Mouse (Mus musculus) forebrain, embryonic 12.5 days (tissue): ENCODE results near the gene Surf4. TPM values are rescaled to one million over a fixed set of nuclear protein-coding genes. Genes with fewer than 3 reads are reported as not detected.

Experiments
- ATAC-seq: fragments of 200-750 bp; cut with Nextera tagmentation; 2 replicates; pipeline ENCODE4 v1.8.0; 2017; ENCODE audit warnings: moderate TSS enrichment; ENCODE audit not compliant: low FRiP score
- H3K27ac ChIP-seq: fragments of 300-500 bp; sonication (generic); 2 replicates; pipeline ENCODE4 v1.5.1; 2016; ENCODE audit warnings: mild to moderate bottlenecking
- H3K27me3 ChIP-seq: fragments of 300-500 bp; sonication (generic); 2 replicates; pipeline ENCODE4 v1.6.1; 2016; ENCODE audit warnings: mild to moderate bottlenecking
- H3K36me3 ChIP-seq: fragments of 300-500 bp; sonication (generic); replicated peaks from 2 replicates; pipeline ENCODE4 v1.6.1; 2016; ENCODE audit warnings: mild to moderate bottlenecking
- H3K4me1 ChIP-seq: fragments of 300-500 bp; sonication (generic); 2 replicates; pipeline ENCODE4 v1.6.1; 2016
- H3K4me2 ChIP-seq: fragments of 300-500 bp; sonication (generic); 2 replicates; pipeline ENCODE4 v1.6.1; 2016; ENCODE audit warnings: mild to moderate bottlenecking, moderate library complexity
- H3K4me3 ChIP-seq: fragments of 300-500 bp; sonication (generic); replicated peaks from 2 replicates; pipeline ENCODE4 v1.5.1; 2016; ENCODE audit warnings: mild to moderate bottlenecking
- H3K9ac ChIP-seq: fragments of 300-500 bp; sonication (generic); 2 replicates; pipeline ENCODE4 v1.6.1; 2016; ENCODE audit warnings: mild to moderate bottlenecking
- H3K9me3 ChIP-seq: fragments of 300-500 bp; sonication (generic); 2 replicates; pipeline ENCODE4 v1.6.1; 2016
- WGBS: fragments of 180-500 bp; shearing (Covaris S2); methylation state at CpG from one replicate; pipeline ENCODE4 v1.1.7; 2016; 5-methylcytosine and 5-hydroxymethylcytosine counted together
- polyA plus RNA-seq: library from polyadenylated mRNA; unstranded; fragments of >200 nt; fragmentation: Nextera tagmentation; extraction: Ambion mirVana; gene quantifications from 2 replicates; pipeline ENCODE4 v1.2.1, GENCODE M21; 2016

Gene Surf4
- polyA plus RNA-seq, 1 experiment from 2014 or later: 125 TPM

DNA sequence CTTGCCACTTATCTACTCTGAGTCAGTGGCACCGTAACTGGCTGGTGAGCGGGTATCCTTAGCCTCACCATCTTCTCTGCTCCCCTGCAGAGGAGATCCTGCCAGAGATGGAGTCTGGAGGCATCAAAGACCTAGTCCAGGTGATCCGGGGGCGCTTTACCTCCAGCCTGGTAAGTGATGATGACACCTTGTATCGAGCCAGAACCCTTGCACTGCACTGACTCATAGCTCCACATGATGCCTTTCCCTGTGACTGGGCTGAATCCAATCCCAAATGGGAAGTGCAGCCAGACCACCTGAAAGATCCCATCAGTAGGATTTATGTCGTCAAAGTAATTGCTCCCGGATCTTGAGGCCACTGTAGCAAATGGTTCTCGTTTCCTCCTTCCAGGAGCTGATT, 19.1 kb upstream of the Surf4 start:
- no peaks in the 10 kb centered on the region for H3K27me3 ChIP-seq
- WGBS: 96% methylated on average over 8 of the region's 8 CpGs
- H3K4me1 ChIP-seq: no peaks in the 10 kb centered on the region
- H3K9ac ChIP-seq: no peak overlapping the region
- H3K36me3 ChIP-seq: peaks cover 71% of the 10 kb centered on the region
- no peak overlapping the region for H3K27ac ChIP-seq
- no peak overlapping the region for H3K4me3 ChIP-seq
- no peaks in the 10 kb centered on the region for H3K9me3 ChIP-seq
- no peak for ATAC-seq
- no peak overlapping the region for H3K4me2 ChIP-seq

DNA sequence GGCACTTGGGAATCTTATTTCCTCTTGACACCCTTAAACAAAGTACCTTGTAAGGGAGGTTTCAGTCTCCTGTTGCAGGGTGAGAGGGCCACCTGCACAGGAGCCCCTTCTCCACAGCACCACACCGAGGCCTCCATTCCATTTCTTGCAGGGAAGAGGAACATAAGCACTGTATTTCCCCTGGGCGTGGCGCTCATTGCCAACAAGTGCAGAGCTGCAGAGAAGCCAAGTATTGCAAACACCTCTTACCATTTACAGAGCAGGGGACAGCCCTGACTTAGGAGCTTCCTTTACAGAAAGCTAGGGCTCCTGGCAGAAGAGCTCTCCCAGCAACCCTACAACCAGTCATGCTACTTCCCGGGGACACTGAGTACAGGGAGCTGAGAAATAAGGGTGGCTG, 18.5 kb upstream of the Surf4 start:
- Histone ChIP-seq H3K27me3 (no peaks in the 10 kb centered on the region), H3K36me3 (peaks cover 64% of the 10 kb centered on the region), H3K4me2 (no peak overlapping the region), H3K27ac (no peak overlapping the region), H3K9ac (no peak overlapping the region), H3K4me1 (no peaks in the 10 kb centered on the region), H3K9me3 (no peaks in the 10 kb centered on the region), H3K4me3 (no peak overlapping the region)
- WGBS: 93% methylated on average over 4 of the region's 4 CpGs
- ATAC-seq: no peak

DNA sequence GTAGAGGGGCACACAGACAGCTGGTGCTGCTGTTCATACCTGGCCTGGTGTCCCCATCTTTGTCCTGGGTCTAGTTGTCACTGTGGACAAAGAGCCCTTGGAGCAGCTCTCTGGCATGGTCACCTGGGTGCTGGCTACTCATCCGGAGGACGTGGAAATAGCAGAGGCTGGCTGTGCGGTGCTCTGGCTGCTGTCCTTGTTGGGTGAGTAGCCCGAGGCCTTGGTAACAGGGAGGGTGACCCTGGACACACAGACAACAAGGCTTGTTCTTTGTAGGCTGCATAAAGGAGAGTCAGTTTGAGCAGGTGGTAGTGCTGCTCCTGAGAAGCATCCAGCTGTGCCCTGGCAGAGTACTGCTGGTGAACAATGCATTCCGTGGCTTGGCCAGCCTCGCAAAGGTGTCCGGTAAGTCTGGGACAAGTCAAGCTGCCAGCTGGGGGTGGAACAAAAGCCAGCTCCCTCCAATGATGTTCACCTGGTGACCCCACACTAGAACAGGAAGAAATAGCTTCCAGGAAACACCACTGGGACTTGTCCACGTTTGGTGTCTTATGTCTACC, 17.7 kb upstream of the Surf4 start:
- Histone ChIP-seq H3K4me3 (no peak overlapping the region), H3K9ac (no peak overlapping the region), H3K9me3 (no peaks in the 10 kb centered on the region), H3K4me1 (no peaks in the 10 kb centered on the region), H3K4me2 (no peak overlapping the region), H3K27me3 (no peaks in the 10 kb centered on the region), H3K27ac (no peak overlapping the region), H3K36me3 (peaks cover 59% of the 10 kb centered on the region)
- ATAC-seq: no peak
- 89% methylated on average over 8 of the region's 8 CpGs for WGBS

DNA sequence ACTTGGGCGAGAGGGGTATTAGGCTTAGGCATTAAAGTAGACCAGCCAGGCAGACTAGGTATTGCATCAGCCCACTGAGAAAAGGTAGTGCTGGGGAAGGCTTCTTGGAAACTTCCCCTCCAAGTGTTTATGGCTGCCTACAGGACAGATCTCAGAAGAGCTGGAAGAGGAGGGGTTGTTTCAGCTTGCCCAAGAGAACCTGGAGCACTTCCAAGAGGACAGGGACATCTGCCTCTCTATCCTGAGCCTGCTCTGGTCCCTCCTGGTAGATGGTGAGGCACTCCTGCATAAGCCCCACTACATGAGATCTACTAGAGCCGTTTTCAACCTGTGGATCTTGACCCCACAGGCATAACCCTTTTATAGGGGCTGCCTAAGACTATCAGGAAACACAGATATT, 16.7 kb upstream of the Surf4 start:
- no peaks in the 10 kb centered on the region for H3K9me3 ChIP-seq
- no peak overlapping the region for H3K27ac ChIP-seq
- 86% methylated on average over 2 of the region's 2 CpGs for WGBS
- no peaks in the 10 kb centered on the region for H3K4me1 ChIP-seq
- peaks cover 50% of the 10 kb centered on the region for H3K36me3 ChIP-seq
- H3K4me3 ChIP-seq: no peak overlapping the region
- no peak for ATAC-seq
- no peak overlapping the region for H3K4me2 ChIP-seq
- H3K27me3 ChIP-seq: no peaks in the 10 kb centered on the region
- no peak overlapping the region for H3K9ac ChIP-seq

DNA sequence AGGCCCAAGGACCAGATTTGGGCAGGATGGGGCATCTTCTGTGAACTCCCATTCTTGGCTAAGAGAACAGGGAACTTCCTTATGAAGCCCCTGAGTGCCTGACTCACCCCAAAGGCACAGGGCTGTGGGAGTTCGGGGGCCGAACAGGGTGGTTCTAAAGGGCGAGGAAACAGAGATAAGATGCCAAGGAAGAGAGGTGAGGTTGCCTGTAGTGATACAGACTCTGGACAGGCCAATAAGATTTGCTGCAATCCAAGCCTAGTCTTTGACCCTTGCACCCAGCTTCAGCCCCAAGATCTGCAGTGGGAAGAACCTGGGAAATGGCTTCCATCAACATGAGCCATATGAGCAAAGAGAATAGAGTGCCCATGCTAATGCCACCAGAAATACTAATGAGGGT, 9.5 kb upstream of the Surf4 start:
- Histone ChIP-seq H3K36me3 (0 out of 2 replicates have a peak, but pooled peaks cover 4% of the 10 kb centered on the region), H3K4me2 (no peak overlapping the region), H3K4me3 (no peak overlapping the region), H3K9me3 (no peaks in the 10 kb centered on the region), H3K27ac (no peak overlapping the region), H3K27me3 (no peaks in the 10 kb centered on the region), H3K4me1 (no peaks in the 10 kb centered on the region), H3K9ac (no peak overlapping the region)
- no peak for ATAC-seq
- 75% methylated on average over 3 of the region's 3 CpGs for WGBS

DNA sequence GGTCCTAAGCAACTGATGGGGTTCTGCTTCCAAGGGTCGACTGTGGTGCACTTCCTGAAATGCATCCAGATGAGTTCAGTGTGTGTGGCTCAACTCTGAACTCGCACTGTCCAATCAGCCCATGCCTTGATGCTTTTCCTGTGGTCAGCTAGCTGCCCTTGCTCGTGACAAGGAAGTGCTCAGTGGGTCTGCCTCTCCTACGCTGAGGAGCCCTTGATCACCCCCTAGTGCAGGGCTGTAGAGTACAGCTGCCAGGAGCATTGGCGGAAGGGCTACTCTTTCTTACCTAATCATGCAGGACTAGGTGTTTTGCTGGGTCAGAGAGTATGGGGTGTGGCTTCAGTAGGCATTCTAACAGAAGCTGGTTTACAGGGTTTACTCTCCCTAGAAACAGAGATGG, 7.8 kb upstream of the Surf4 start:
- no peak overlapping the region for H3K27ac ChIP-seq
- ATAC-seq: no peak
- 46% methylated on average over 5 of the region's 5 CpGs for WGBS
- H3K4me3 ChIP-seq: no peak overlapping the region
- no peaks in the 10 kb centered on the region for H3K4me1 ChIP-seq
- 0 out of 2 replicates have a peak, but pooled peaks cover 3% of the 10 kb centered on the region for H3K36me3 ChIP-seq
- 0 out of 2 replicates have a peak, but pooled peaks cover 3% of the 10 kb centered on the region for H3K27me3 ChIP-seq
- no peak overlapping the region for H3K4me2 ChIP-seq
- no peak overlapping the region for H3K9ac ChIP-seq
- H3K9me3 ChIP-seq: no peaks in the 10 kb centered on the region

DNA sequence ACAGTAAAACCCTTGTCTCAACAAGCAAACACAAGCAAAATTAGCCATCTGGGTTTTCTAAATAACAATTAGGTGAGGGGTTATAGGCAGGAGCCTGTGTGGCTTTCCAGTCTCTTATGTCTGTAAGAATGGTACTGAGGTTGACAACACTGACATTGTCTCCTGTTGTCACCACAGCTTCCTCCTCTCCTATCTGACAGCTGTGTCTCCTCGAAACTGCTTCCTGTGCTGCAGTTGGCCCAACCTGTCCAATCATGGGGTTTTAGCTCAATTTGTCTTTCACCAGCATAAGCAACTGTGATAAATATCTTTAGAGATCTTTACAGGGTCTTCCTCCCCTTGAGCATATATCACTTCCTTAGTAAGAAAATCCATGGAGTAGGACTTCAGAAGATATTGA, 2.7 kb upstream of the Surf4 start:
- no peak overlapping the region for H3K9ac ChIP-seq
- ATAC-seq: no peak
- H3K27me3 ChIP-seq: 0 out of 2 replicates have a peak, but pooled peaks cover 3% of the 10 kb centered on the region
- no peaks in the 10 kb centered on the region for H3K36me3 ChIP-seq
- no peak overlapping the region for H3K27ac ChIP-seq
- H3K4me3 ChIP-seq: no peak overlapping the region
- 78% methylated on average over 1 of the region's 1 CpGs for WGBS
- no peaks in the 10 kb centered on the region for H3K9me3 ChIP-seq
- H3K4me1 ChIP-seq: peaks cover 11% of the 10 kb centered on the region
- no peak overlapping the region for H3K4me2 ChIP-seq

DNA sequence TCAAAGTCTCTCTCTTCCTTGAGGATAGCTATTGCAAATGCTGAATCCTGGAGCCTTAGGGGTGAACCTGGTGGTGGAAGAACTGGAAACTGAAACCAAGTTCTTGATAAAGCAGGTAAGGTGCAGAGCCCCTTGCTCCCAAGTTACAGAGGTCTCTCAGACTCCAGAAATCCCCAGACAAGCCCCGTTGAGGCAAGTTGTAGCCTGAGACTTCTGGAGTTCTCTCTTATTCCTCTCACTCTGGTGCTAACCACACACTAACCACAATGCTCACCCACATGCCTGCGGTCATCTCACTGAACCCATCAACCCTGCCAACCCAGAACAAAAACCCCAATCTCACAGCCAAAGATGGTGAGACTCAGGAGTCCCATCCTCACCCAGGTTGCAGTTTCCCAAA, 1.6 kb upstream of the Surf4 start:
- H3K9ac ChIP-seq: no peak overlapping the region

DNA sequence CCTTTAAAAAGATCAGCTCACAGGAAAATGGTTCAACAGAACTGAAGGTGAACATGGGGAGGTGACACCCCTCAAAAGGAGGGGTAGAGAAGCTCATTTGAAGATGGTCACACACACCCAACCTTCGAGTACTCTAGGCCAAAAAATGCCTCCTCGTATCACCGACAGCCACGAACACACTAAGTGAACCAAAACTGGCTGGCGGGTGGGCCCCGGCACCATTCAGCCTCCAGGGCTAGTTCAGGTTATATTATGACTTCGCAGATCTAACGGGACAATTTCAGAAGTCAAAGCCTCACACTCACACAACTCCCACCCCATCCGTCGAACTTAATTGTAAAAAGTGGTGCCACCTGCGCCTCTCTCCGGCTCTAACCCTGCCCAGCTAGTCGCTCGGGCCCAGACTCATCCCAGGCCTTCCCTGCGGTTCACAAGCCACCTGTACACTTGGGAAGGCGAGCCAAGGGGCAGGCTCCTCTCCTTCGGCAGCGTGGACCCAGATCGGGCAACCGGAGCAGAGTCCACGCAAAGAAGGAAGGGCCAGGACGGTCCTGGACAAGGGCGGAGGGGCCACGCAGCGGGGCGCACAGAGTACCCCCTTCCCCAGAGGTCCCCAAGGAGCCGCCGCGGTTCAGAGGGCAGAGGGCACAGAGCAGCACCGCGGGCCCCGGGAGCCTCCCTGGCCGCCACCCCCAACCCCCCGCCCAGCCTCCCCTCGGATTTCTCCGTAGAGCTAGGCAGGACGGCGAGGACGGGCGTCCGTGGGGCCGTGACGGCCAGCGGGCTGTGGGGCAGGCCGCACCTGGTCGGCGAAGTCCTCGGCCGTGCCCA, 1.0 kb downstream of the Surf4 start:
- ATAC-seq: peak; percentile 31
- H3K27ac ChIP-seq: peak overlapping the region; percentile 86
- peak overlapping the region; percentile 98 for H3K9ac ChIP-seq
- peak overlapping the region; percentile 82 for H3K4me2 ChIP-seq
- H3K36me3 ChIP-seq: peaks cover 22% of the 10 kb centered on the region
- WGBS: 4% methylated on average over 31 of the region's 49 CpGs
- H3K27me3 ChIP-seq: 0 out of 2 replicates have a peak, but pooled peaks cover under 1% of the 10 kb centered on the region
- H3K4me1 ChIP-seq: peaks cover 21% of the 10 kb centered on the region
- peak overlapping the region; percentile 97 for H3K4me3 ChIP-seq
- H3K9me3 ChIP-seq: no peaks in the 10 kb centered on the region

More for the DNA sequence above, 1.6 kb upstream of the Surf4 start:
- peaks cover 21% of the 10 kb centered on the region for H3K4me1 ChIP-seq
- H3K4me2 ChIP-seq: no peak overlapping the region
- 0 out of 2 replicates have a peak, but pooled peaks cover 3% of the 10 kb centered on the region for H3K27me3 ChIP-seq
- no peak for ATAC-seq
- H3K27ac ChIP-seq: no peak overlapping the region
- no peaks in the 10 kb centered on the region for H3K9me3 ChIP-seq
- H3K36me3 ChIP-seq: 0 out of 2 replicates have a peak, but pooled peaks cover 5% of the 10 kb centered on the region
- no peak overlapping the region for H3K4me3 ChIP-seq
- 86% methylated on average over 2 of the region's 2 CpGs for WGBS

DNA sequence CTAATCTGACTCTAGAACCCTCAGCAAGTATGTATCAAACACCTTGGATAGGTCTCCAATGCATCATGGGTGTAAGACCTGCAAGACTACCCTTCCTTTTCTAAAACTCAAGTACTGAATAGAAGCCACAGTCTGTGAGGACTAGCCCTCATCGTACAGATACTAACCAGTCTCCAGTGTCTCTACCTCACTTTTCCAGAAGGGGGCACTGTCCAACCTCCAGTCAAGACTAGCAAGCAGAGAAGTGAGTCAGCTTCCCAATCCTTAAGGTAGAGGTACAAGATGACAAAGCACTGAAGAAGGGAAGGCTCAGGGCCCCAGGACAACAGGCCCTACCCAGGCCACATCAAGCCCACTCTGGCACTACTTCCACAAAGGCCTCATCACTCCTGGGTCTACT, 3.3 kb downstream of the Surf4 start:
- peaks cover 21% of the 10 kb centered on the region for H3K4me1 ChIP-seq
- H3K36me3 ChIP-seq: peaks cover 40% of the 10 kb centered on the region
- H3K9me3 ChIP-seq: no peaks in the 10 kb centered on the region
- no peak overlapping the region for H3K4me2 ChIP-seq
- no peak overlapping the region for H3K27ac ChIP-seq
- H3K9ac ChIP-seq: no peak overlapping the region
- 38% methylated on average over 1 of the region's 1 CpGs for WGBS
- no peak for ATAC-seq
- no peak overlapping the region for H3K4me3 ChIP-seq
- H3K27me3 ChIP-seq: no peaks in the 10 kb centered on the region

DNA sequence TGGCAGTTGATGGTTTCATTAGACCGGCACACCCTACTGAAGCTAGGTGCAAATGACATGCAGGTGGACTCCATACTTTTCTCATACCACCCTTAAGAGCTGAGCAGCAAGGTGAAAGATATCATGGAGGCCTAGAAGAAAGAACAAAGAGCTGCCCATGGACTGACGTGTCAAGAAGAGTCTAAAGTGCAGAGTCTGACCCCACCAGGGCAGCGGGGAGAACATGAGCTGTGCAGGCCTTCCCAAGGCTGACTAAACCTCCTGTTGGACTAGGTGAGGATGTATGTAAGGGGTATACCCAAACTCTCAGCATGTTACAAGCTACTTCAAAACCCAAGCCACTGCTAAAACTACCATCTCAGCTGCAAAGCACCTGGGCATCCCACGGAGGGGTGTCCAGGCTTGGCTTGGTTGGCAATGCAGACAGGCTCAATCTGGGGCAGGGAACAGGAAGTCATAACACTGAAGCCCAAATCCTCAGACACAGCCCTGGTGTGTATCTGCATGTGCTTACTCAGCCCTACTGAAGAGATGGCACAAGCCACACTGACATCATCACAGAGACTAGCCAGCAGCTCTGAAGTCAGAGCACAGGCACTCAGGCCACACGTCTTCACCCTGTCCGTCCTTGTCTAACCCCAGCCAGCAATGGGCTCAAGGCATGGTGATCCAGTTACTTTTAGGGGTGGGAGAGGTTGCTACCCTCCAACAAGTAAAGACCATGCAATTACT, 5.8 kb downstream of the Surf4 start:
- H3K4me3 ChIP-seq: no peak overlapping the region
- no peaks in the 10 kb centered on the region for H3K27me3 ChIP-seq
- no peak overlapping the region for H3K4me2 ChIP-seq
- H3K4me1 ChIP-seq: peaks cover 21% of the 10 kb centered on the region
- H3K27ac ChIP-seq: no peak overlapping the region
- no peaks in the 10 kb centered on the region for H3K9me3 ChIP-seq
- no peak overlapping the region for H3K9ac ChIP-seq
- ATAC-seq: no peak
- H3K36me3 ChIP-seq: peaks cover 64% of the 10 kb centered on the region
- WGBS: 94% methylated on average over 6 of the region's 6 CpGs

DNA sequence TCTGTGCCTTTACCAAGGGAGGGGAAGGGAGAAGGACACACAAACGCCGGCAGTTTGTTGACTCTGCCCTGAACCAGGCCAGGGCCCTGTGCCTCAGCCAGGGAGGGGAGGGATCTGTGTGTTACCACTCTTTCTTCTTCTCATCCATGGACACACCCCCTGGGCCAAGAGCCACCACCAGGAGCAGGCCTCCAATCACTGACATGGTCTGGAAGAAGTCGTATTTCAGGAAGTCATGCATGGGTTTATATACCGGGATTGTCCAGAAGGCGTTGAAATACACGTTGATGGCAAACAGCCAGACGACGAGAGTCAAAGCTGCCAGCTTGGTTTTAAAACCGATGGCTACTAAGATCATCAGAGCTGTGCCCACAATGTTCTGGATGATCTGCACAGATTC, 11.9 kb downstream of the Surf4 start:
- no peak overlapping the region for H3K4me2 ChIP-seq
- 87% methylated on average over 9 of the region's 9 CpGs for WGBS
- no peak overlapping the region for H3K4me3 ChIP-seq
- no peaks in the 10 kb centered on the region for H3K27me3 ChIP-seq
- H3K27ac ChIP-seq: no peak overlapping the region
- no peak overlapping the region for H3K9ac ChIP-seq
- H3K36me3 ChIP-seq: peaks cover 90% of the 10 kb centered on the region
- no peak for ATAC-seq
- peaks cover 13% of the 10 kb centered on the region for H3K4me1 ChIP-seq
- no peaks in the 10 kb centered on the region for H3K9me3 ChIP-seq
